Mouse (Mus musculus): ENCODE data around the gene Endod1. TPM values are rescaled to one million over a fixed set of nuclear protein-coding genes. Genes with fewer than 3 reads are reported as not detected.

Endod1 gene
- polyA plus RNA-seq, 1 experiment: 123 TPM

- TF ChIP-seq POLR2A (IDR thresholded peaks at IDR 0.05; ENCODE audit: borderline replicate concordance, insufficient read depth, low read length): no peak
- no peak for TF ChIP-seq CTCF (IDR thresholded peaks at IDR 0.05; ENCODE audit: borderline replicate concordance, insufficient read depth, low read depth, low read length)
- H3K27ac ChIP-seq (ENCODE audit: insufficient read depth, low read length): no peak overlapping the region
- no peak for DNase-seq
These were observed 76.9 kb downstream of the Endod1 start for GRCm38 (mm10) chr9:14304262-14304968.

More at GRCm38 (mm10) chr9:14304262-14304968, 76.9 kb downstream of the Endod1 start:
- H3K4me3 ChIP-seq (replicated peaks; ENCODE audit: insufficient read depth, low read depth, low read length): no peak overlapping the region
- H3K4me1 ChIP-seq (ENCODE audit: control insufficient read depth, insufficient read depth, low read length): no peaks in the 10 kb centered on the region
- no peaks in the 10 kb centered on the region for H3K27me3 ChIP-seq (ENCODE audit: control insufficient read depth, insufficient read depth, low read length)
- 35% methylated on average over 9 of the region's 9 CpGs for WGBS

Other genes with a start within 250 kb of the Endod1 start
- 26.8 and 27.5 TPM in 2 replicates for gene Sesn3, start 106.4 kb downstream of the Endod1 start, polyA plus RNA-seq (2012; rRNA removed)
- 1.1 and 1.2 TPM in 2 replicates for gene Kdm4d, start 119.0 kb upstream of the Endod1 start, polyA plus RNA-seq (2012; rRNA removed)
- 123 and 129 TPM in 2 replicates for gene Cwc15, start 119.1 kb upstream of the Endod1 start, polyA plus RNA-seq (2012; rRNA removed)